18 mouse cellular contexts compared by ENCODE assay signal in genomic region chr2:178233487-178233886, GRCm38 (mm10).
DNase-seq lines count a peak whose midpoint lies in the region; ATAC-seq and TF ChIP-seq lines count a peak whose summit lies in the region.
"Had no signal": no experiment of that assay in that cellular context is flagged by ENCODE, and none has a peak within 500 bp of the region (broad histone marks: within the 10 kb centered on the region; RNA-seq: fewer than 3 reads in every experiment).

No protein-coding gene starts in this region.

- no peaks in the 10 kb centered on the region for H3K27me3 ChIP-seq in kidney, embryonic 16.5 days (ENCODE audit: insufficient read depth, low read length)
- H3K27me3 ChIP-seq: limb, embryonic 12.5 days; stomach, embryonic 15.5 days had no signal

- no peak for ATAC-seq in kidney, embryonic 16.5 days (ENCODE audit: low FRiP score, low TSS enrichment)
- ATAC-seq: forebrain, embryonic 14.5 days had no signal

- no peaks in the 10 kb centered on the region for H3K36me3 ChIP-seq in kidney, embryonic 16.5 days (ENCODE audit: insufficient read depth, low read length)
- H3K36me3 ChIP-seq: limb, embryonic 12.5 days; stomach, embryonic 15.5 days had no signal

- intact Hi-C loops in gastrocnemius, adult 2 months (cut with DNase I) = no loop called here
- intact Hi-C loops in left cerebral cortex, adult 2 months (cut with DNase I) = no loop called here

- no peak for DNase-seq in gastrocnemius, adult 2 months
- DNase-seq in gastrocnemius, postnatal 10 days = no peak
- no peak for DNase-seq in left cerebral cortex, adult 2 months (ENCODE audit: extremely low spot score in 1 of 2, low spot score in 2 of 2)
- no peak for DNase-seq in left cerebral cortex, adult 9 months (ENCODE audit: low spot score in 2 of 2)
- DNase-seq in A20 (ENCODE audit: low read depth, low spot score) (peak; percentile 22), ZHBTc4 (ENCODE audit: low read depth, low spot score) (peak; percentile 22)
- DNase-seq in thymus, postnatal 25 days = no peak
- DNase-seq: adrenal gland, postnatal 10 days; cerebellum, adult 9-11 months; kidney, postnatal 14 days; layer of hippocampus, postnatal 36 days; midbrain, embryonic 14.5 days; spleen, adult 18-20 months; thymus, postnatal 4 days had no signal

- no peak overlapping the region for H3K4me3 ChIP-seq in gastrocnemius, adult 2 months
- H3K4me3 ChIP-seq in left cerebral cortex, adult 2 months = no peak overlapping the region
- no peak overlapping the region for H3K4me3 ChIP-seq in kidney, embryonic 16.5 days (ENCODE audit: low read length)
- H3K4me3 ChIP-seq: limb, embryonic 12.5 days; stomach, embryonic 15.5 days had no signal

- TF ChIP-seq CTCF in gastrocnemius, adult 2 months (IDR thresholded peaks at IDR 0.05) = peak; percentile 49
- peak; percentile 50 for TF ChIP-seq CTCF in left cerebral cortex, adult 2 months (IDR thresholded peaks at IDR 0.05)

- no peak overlapping the region for H3K4me2 ChIP-seq in kidney, embryonic 16.5 days (replicated peaks; ENCODE audit: low read depth, low read length)
- H3K4me2 ChIP-seq: limb, embryonic 12.5 days; stomach, embryonic 15.5 days had no signal

- 79% methylated on average over 5 of the region's 5 CpGs for WGBS in kidney, embryonic 16.5 days

- no peak overlapping the region for H3K9ac ChIP-seq in kidney, embryonic 16.5 days (replicated peaks; ENCODE audit: low read length)
- H3K9ac ChIP-seq: limb, embryonic 12.5 days; stomach, embryonic 15.5 days had no signal

- H3K9me3 ChIP-seq in kidney, embryonic 16.5 days (ENCODE audit: low read length) = no peaks in the 10 kb centered on the region
- H3K9me3 ChIP-seq: stomach, embryonic 15.5 days had no signal

- no peak overlapping the region for H3K27ac ChIP-seq in gastrocnemius, adult 2 months
- H3K27ac ChIP-seq in left cerebral cortex, adult 2 months = no peak overlapping the region
- H3K27ac ChIP-seq in kidney, embryonic 16.5 days (ENCODE audit: low read length) = no peak overlapping the region
- H3K27ac ChIP-seq: limb, embryonic 12.5 days; stomach, embryonic 15.5 days had no signal

- no peaks in the 10 kb centered on the region for H3K4me1 ChIP-seq in kidney, embryonic 16.5 days (ENCODE audit: insufficient read depth, low read length)
- H3K4me1 ChIP-seq: stomach, embryonic 15.5 days had no signal

Comparison
In these comparisons a context has a peak if more than half of its experiments do, and no peak if none do; other contexts are left out.
1. DNase-seq: peak in A20 (single experiment) and ZHBTc4 (single experiment); none in gastrocnemius, adult 2 months (single experiment), gastrocnemius, postnatal 10 days (single experiment), left cerebral cortex, adult 2 months (0 of 2), left cerebral cortex, adult 9 months (0 of 2) and thymus, postnatal 25 days (single experiment).